Mouse (Mus musculus) CD4-positive helper T cell, adult 2 months (primary cell): ENCODE results near the gene Smug1.

ENCODE experiments used
- DNase-seq: peaks from one replicate; pipeline ENCODE4 v3.0.0-alpha.2; 2012; ENCODE audit warnings: low read depth, missing footprints, low spot score

Gene Smug1

DNA sequence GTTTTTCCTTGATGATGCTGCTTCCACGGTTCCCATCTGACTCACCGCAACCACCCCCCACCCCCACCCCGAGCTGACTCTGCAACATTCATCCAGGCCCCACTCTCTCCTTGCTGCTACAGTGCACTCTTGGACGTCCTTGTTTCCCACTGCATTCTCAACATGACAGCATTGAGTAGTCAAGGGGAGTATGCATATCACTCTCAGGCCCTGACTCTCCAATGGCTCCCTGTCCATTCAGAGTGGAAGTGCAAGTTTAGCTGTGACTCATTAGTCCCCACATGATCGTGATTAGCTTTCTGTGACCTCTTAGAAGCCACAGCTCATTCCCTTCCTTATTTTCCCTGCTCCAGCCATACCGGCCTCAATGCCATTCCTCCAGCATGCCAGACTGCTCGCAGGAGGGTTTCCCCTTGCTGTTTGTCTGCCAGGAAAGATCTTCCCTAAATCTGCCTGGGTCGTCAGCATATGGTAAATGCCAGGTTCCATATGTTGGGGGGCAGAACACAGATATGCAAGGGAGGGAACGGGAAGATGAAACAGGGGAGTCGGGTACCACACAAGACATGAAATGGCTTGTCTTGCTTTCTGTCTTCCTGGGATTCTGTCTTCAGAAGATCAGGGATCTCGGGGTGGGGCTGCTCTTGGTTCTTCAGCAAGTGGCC, 21.1 kb downstream of the Smug1 start:
- DNase-seq: no peak

DNA sequence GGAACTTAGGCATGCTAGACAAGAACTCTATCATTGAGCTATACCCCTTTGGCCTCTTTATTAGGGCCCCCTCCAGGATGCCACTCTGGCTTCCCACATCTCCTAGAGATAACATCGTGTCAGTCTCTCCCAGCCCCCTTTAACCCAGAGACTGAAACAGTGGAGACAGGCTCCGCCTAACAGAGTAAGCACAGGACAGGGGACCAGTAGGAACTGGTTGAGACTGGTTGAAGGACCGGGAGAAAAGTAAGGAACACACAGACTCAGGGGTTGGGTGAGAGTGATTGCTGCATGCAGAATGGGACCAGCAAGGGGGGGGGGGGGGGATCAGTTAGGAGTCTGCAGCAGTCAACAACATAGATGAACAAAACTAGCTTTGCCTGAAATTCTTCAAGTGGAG, 22.7 kb downstream of the Smug1 start:
- no peak for DNase-seq

DNA sequence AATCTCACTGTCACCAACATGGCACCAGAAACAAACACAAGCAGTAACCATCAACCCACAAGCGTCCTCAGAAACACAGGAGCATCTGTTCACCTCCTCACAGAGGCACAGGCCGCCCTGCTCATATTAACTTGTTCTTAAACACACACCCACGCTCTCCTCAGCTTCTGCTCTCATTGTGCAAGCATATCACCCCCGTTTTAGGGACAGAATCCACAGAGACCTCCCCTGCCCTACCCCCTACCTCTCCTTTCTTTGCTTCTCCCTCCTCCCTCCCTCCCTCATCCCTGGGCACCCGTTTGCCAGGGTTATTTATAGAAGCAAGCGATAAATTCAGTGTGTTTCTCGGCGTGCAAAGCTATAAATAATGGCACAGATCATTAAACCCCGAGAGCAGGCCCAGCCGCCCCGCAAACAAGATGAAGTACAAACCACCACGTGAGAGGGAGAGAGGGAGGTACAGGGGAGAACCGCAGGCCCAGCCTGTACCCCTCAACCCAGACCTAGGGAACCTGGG, 31.4 kb downstream of the Smug1 start:
- DNase-seq: no peak

DNA sequence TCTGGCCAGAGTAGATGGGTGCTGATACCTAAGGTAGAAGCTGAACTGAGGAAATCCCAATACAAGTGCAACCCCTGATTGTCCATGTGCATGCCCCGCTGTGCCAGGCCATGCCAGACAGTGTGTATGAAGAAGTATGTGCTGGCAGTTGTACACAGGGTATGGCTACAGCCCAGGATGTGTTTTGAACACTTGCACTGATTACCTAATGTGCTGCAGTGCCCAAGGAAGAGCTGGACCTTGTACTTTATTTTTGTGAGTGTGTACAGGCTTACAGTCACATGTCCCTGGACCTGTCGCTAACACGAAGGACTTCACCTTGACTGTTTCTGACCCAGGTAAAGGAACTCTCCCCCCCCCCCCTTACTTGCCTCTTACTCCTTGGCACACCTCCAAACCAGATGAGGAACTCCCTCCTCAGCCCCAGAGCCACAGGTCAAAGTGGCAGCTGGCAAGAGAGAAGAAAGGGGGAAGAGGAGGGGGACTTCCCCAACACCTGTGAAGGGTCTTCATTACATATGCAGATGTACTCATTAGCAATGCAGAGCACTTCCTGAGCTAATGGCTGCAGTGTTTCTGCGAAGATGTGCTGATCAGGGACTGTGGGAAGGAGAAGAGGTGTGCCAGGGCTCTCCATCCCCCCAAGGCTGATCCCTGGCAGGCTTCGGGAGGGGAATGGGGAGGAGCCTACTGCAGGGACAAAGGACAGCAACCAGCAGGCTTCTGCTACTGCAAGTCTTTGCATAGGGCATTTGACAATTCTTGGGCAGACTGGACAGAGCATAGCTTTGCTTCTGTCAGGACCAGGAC, 32.4 kb downstream of the Smug1 start:
- DNase-seq: no peak

DNA sequence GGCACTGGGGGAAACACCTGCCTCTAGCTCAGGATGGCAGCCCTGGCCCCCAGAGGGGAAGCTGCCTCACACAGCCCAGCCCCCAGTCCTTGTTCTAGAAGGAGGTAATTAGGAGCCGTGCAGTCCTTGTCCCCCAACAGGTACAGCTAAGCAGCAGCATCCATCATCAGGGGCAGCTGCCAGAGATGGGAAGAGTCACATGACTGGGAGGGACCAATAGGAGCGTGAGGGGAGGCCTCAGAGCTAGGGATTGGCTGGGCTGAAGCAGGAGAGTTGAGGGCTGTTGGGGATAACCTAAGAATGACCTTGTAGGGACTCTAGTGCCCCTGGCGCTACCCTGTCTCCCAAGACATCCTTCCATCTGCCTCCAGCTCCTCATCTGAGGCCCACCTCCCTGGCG, 33.1 kb downstream of the Smug1 start:
- no peak for DNase-seq

GRCm38 (mm10) chr15:103130729-103131128, 36.2 kb downstream of the Smug1 start:
- DNase-seq: peak; percentile 17

DNA sequence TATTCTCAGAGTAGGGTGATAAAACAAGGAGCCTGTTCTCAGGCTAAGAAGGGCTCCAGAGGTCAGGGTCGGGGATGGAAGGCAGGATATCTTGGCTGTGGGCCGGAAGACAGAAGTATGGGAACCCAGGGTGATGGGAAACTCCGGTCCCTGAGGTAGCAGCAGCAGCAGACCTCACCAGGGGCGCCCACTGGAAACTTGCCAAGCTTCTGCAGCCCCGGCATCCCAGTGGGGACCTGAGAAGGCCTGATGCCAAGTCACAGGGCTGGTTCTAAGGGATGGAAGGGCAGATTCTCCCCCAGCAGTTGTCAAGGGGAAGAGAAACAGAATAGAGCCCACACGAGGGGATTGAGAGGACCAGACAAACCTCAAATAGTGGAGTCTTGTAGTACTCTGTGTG, 37.6 kb downstream of the Smug1 start:
- DNase-seq: no peak

- DNase-seq: no peak
Measured at GRCm38 (mm10) chr15:103128056-103128833, 38.6 kb downstream of the Smug1 start.

DNA sequence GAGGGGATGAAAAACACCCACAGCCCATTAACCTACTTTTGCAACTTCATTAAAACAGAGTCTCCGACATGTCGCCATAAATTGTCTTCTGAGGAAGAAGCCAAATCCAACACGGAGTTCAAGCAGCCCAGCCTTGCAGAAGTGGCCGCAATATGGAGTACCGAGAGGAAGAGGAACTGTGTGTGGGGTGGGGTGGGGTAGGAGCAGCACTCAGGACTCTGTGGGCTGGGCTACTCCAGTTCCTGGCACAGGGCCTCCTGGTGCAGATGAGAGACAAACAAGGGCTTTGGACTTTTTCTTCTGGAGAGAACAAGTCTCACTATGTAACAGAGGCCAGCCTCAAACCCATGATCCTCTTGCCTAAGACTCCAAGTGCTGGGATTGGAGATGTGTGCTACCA, 40.9 kb downstream of the Smug1 start:
- no peak for DNase-seq

- no peak for DNase-seq
Measured at GRCm38 (mm10) chr15:103124254-103124653, 42.6 kb downstream of the Smug1 start.

- no peak for DNase-seq
Measured at GRCm38 (mm10) chr15:103123343-103123742, 43.5 kb downstream of the Smug1 start.

GRCm38 (mm10) chr15:103122372-103122771, 44.5 kb downstream of the Smug1 start:
- DNase-seq: no peak

DNA sequence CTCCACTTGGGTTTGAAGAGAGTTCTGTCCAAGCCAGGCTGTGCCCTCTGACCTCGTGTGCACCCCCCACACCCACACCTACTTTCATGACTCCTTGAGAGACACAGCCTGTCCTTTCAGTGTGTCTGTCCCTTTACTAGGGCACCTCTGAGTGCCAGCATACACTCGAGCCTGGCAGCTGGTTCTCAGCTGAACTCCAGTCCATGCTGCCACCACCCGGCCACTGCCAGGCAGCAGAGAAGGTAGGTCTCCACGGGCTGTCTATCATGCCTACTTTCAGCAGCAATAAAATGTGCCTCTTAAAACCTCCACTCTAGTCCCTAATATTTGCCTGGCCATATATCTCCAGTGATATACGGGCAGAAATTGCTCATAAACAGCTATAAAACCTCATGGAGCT, 45.5 kb downstream of the Smug1 start:
- DNase-seq: no peak

DNA sequence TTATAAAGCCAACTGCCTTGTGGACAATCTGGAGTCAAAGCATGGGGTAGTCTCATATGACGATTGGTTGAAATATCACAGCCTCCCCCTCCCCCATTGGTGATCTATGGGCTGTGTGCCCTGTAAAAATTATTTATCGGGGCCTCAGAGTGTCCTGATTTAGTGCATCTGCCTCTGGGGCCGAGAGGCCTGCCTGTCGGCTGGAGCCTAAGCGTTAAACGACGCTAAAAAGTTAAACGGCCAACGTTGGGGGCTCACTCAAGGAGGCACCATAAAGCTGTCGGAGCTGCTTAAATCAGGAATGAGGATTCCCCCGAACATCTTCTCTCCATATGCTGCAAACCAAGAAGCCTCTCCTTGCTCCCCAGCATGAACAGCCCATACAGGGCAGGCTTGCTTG, 46.3 kb downstream of the Smug1 start:
- no peak for DNase-seq

DNA sequence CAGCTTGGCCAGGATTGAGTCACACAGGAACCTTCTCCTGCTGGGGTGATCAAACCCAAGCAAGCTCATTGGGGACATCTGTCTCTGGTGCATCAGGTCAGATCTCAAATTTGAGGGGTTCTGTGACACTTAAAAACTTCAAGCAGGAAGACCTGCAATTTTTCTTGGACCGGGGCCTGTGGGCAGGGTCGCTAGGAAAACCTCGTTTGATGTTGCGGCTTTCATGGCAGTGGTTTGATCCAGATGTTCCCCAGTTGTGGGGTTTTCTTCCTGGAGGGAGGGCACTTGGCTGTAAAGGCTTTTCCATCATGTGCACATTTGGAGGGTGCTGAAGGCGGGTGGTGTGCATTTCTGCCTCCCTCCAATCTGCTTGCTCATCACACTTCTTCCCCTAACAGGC, 51.2 kb downstream of the Smug1 start:
- DNase-seq: no peak

GRCm38 (mm10) chr15:103115256-103115655, 51.6 kb downstream of the Smug1 start:
- DNase-seq: no peak

DNA sequence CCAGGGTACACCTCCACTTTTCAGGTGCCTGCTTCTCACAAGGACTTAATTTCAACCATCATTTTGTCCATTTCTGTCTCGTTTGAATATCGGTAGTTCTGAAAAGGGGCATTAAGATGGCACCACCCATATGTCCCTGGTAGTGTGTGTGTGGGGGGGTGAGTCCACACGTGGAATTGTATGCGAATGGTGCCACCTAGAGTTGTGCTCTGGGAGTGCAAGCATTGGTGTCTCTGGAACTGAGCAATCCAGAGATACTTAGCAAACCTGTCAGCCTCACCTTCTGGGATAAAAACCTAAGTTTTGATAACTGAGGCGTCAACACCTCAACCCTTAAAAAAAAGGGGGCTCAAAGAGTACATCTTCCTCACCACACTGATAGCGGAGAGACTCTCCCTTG, 53.8 kb downstream of the Smug1 start:
- no peak for DNase-seq

- no peak for DNase-seq
Measured at GRCm38 (mm10) chr15:103112309-103112708, 54.6 kb downstream of the Smug1 start.

GRCm38 (mm10) chr15:103109940-103110339, 57.0 kb downstream of the Smug1 start:
- DNase-seq: no peak

- DNase-seq: no peak
Measured at GRCm38 (mm10) chr15:103108066-103108676, 58.7 kb downstream of the Smug1 start.

DNA sequence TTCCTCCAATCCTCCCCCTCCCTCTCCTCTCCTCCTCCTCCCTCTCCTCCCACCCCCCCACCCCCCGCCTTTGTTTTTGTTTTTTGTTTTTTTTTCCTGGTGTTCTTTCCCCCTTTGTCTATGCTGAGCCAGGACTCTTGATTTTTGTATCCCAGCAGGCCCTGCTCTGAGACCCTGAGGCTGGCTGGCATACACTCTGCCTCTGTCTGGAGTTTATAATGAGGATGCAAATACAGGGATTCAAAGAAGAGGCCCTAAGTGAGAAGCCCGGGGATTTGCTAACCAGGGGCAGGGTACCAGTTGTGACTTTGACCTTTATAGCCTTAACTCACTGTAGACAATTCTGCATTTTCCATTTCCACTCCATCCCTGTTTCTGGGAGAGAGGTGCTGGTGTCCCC, 60.7 kb downstream of the Smug1 start:
- DNase-seq: no peak
